Mouse (Mus musculus) skeletal muscle tissue, postnatal 0 days (tissue): ENCODE measurements around the gene Fdx1. TPM values are rescaled to one million over a fixed set of nuclear protein-coding genes. Genes with fewer than 3 reads are reported as not detected.

ENCODE experiments used
- polyA plus RNA-seq: library from polyadenylated mRNA; unstranded; fragments of >200 nt; fragmentation: Nextera tagmentation; extraction: Ambion mirVana; gene quantifications from 2 replicates; pipeline ENCODE4 v1.2.1, GENCODE M21; 2015

Gene Fdx1
- polyA plus RNA-seq = 102 and 112 TPM in 2 replicates

GRCm38 (mm10) chr9:51962975-51963701, at the start of gene Fdx1:
TSS of gene Fdx1 (minus strand) at chr9:51963556.

Other genes starting within 250 kb of the Fdx1 start
- gene Arhgap20, start 198.2 kb downstream of the Fdx1 start, polyA plus RNA-seq = 11.9 and 14.1 TPM in 2 replicates
- 79.6 and 83.3 TPM in 2 replicates for gene Rdx, start 83.6 kb upstream of the Fdx1 start, polyA plus RNA-seq
- gene Zc3h12c, start 205.0 kb upstream of the Fdx1 start, polyA plus RNA-seq = 1.5 and 1.8 TPM in 2 replicates